Mouse (Mus musculus) ovary, postnatal 14 days (tissue): ENCODE data around the gene Ndufs7.

ENCODE experiments used
- DNase-seq: peaks from one replicate; pipeline ENCODE4 v3.0.0; 2022; ENCODE audit warnings: low spot score

Gene Ndufs7

DNA sequence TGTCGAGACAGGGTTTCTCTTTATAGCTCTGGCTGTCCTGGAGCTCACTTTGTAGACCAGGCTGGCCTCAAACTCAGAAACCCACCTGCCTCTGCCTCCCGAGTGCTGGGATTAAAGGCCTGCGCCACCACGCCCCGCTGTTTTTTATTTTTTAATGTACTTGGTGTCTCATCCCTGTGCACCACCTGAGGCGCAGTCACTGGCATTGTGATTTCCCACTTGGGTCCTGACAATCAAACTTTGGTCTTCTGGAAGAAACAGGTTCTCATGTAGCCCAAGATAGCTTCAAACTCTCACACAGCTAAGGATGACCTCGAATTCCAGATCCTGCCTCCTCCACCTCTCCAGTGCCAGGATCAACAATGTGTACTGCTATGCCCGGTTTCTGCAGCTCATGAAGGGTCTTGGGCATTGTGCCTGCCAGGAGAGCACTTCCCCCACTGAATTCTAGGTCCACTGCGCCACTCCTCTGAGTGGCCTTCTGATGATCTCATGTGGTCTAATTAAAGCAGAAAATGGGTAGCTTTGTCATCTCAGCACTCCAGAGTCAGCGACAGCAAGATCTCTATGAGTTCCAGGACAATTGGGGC lies 13.9 kb downstream of the Ndufs7 start:
- DNase-seq, result no peak

- DNase-seq, result peak; percentile 98
These were observed 15.6 kb downstream of the Ndufs7 start for GRCm38 (mm10) chr10:80264341-80265148.

GRCm38 (mm10) chr10:80265149-80265486 lies 16.2 kb downstream of the Ndufs7 start:
- no peak for DNase-seq

DNA sequence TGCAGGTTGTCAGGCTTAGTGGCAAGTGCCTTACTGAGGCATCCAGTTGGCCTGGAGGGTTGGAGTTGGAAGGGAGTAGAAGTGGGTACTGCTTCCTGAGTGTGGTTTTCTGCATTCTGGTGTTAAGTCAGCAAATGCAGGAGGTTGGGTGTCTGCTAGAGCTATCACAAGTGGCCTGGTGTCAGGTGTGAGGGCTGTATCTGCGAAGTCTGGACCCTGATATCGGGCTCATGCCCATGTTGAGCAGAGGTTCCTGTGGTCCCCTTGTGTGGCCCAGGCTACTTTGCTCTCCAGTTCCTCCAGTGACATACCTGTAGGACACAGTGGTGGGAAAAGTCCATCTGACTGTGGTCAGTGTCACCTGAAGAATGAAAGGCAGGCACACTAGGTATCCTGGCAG lies 21.2 kb downstream of the Ndufs7 start:
- DNase-seq, result no peak

DNA sequence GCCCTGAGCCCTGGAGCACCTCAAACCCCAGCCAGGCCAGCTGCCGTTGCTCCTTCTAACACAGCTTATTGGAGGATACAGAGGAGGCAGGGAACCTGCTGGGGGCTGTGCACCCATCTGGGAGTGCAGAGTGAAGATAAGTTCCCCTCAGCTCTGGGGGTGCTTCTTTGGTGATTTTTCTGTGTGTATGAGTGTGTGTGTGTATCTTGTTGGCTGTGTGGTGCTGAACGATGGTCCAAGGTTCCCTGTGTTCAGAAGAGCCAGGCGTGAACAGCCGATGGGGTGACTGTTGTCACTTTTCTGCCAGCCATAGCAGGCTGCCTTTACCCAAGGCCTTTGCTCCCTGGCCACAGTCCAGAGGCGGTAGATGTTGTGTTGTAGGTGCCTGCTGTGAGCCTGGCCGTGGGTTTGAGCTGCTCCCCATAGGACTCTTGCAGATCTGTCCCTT lies 21.8 kb downstream of the Ndufs7 start:
- no peak for DNase-seq

GRCm38 (mm10) chr10:80271186-80271843 lies 22.4 kb downstream of the Ndufs7 start:
- DNase-seq, result no peak

DNA sequence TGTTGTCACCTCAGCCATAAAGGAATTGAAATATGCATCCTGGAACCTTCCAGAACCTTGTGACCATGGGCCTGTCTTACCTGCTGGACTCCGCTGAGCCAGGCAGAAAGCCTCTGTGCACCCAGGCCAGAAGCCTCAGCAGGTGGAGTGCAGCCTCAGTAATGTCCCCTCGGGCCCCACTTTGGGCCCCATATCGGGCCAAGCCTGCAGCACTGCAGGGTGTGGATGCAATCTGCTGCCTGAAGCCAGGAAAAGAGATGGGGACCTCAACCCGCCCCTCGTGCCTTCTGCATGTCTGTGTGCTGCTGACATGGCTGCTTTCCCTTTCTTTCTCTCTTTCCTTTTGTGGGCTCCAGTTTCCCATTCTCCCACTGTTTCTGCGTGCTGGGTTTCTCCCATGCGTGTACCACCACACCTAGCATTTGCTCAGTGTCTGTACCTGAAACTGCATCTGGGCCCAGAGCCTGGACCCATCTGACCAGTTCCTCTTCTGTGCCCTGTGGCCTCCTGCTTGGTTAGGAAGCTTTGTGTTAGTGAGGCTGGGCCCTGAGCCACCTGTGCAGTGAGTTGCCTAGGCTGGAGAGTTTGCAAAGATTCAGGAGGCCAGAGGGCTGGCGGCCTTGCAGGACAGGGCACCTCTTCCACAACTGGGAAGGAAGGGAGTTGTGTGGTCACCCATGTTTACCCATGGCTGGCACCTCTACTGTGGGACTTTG lies 23.1 kb downstream of the Ndufs7 start:
- DNase-seq, result no peak

GRCm38 (mm10) chr10:80273847-80274246 lies 24.9 kb downstream of the Ndufs7 start:
- no peak for DNase-seq

- DNase-seq, result no peak
These were observed 27.3 kb downstream of the Ndufs7 start for GRCm38 (mm10) chr10:80276238-80276637.

DNA sequence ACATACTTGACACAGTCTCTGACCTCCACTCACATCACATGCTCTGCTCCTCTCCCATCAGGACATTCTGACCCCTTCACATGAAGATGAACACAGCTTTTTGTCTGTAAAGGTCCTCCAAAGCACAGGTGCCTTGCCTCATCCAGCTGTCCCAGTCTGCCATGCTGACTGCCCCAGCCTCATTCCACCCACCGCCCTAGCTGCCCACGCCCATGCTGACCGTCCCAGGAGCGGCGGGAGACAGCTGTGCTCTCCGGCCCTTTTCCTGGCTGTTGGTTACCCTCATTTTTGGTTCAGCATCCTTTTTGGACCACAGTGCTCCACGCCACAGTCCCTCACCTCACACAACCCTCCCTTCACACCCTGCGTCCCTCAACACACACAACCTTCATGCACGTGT lies 29.5 kb downstream of the Ndufs7 start:
- DNase-seq, result no peak

DNA sequence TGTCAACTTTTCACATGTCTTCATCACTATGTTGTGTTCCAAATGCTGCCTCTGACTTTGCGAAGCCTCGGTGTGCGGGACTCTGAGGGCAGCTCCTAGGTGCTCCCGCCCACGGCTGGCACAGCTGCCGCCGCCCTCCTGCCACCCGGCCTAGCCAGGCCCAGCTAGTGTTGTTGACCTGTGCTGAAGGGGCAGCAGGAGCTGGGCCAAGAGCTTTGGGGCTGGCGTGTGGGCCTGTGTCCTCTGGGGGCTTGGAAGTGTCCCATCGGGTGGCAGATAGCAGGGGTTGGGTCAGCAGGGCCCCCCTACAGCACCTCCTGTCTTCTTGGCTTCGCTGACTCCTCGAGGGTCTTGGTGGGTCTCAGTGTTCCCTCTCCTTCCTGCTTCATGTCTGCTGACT lies 30.4 kb downstream of the Ndufs7 start:
- no peak for DNase-seq

DNA sequence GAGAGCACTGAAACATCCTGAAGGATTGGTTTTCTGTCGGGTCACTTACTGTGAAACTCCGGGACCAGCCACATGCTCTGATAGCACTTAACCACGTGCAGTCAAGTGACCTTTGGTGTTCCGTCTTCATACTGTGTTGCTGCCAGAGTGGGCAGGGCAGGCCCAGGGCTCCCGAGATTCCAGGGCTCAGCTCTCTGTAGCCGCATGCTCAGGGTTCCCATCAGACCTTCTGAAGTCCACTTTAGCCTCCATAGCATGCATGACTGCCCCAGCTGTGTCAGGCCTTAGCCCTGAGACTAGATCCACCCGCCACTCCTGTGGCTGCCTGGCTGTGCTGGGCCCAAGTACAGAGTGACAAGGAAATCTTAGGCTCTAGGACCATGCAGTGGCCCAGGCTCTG lies 32.4 kb downstream of the Ndufs7 start:
- no peak for DNase-seq

GRCm38 (mm10) chr10:80281921-80282371 lies 33.0 kb downstream of the Ndufs7 start:
- DNase-seq, result no peak

- DNase-seq, result no peak
These were observed 33.8 kb downstream of the Ndufs7 start for GRCm38 (mm10) chr10:80282481-80283441.

- no peak for DNase-seq
These were observed 36.5 kb downstream of the Ndufs7 start for GRCm38 (mm10) chr10:80285222-80286070.

GRCm38 (mm10) chr10:80288097-80288496 lies 39.2 kb downstream of the Ndufs7 start:
- no peak for DNase-seq

- DNase-seq, result no peak
These were observed 39.7 kb downstream of the Ndufs7 start for GRCm38 (mm10) chr10:80288657-80289056.

DNA sequence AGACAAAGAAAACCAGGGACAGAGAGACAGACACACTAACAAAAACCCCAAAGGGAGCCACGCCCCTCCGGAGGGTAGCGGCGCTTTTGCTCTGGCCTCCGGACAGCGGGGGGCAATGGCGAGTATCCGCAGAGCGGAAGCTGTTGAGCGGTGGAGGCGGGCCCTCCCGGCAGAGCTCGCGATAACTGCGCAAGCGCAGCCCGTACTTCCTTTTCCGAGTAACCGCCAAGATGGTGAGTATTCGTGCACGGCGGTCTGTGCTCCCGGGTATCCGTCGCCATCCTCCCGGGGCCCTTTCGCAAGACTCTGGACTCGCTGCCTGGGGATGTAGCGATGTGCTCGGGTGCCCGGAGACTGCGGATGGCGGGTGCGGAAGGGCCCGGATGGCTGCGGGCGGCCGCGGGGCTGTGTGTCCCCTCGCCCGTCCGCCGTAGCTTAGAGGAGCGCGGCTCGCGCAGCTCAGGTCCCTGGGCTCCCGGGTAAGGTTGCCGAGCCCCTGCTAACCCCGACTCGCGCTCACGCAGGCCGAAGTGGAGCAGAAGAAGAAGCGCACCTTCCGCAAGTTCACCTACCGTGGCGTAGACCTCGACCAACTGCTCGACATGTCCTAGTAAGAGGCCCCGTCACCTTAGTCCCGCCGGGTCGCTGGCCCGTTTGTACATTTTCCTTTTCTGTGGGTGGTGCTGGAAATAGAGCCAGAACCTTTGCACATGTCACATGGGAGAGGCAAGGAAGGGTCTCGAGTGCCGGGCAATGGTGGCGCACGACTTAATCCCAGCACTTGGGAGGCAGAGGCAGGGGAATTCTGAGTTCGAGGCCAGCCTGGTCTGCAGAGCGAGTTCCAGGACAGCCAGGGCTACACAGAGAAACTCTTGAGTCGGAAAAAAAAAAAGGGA lies 43.6 kb downstream of the Ndufs7 start, which contains the start of gene Rps15:
TSS of gene Rps15 (plus strand) at position 203 of the 896 bp plus-strand sequence.
- DNase-seq, result peak; percentile 89

GRCm38 (mm10) chr10:80293325-80293724 lies 44.4 kb downstream of the Ndufs7 start:
- DNase-seq, result no peak
